Mouse (Mus musculus): ENCODE results near the gene Pfdn4.
A peak's percentile ranks its signal among the peaks of the same experiment; 100 is the strongest.

The Pfdn4 gene

DNA sequence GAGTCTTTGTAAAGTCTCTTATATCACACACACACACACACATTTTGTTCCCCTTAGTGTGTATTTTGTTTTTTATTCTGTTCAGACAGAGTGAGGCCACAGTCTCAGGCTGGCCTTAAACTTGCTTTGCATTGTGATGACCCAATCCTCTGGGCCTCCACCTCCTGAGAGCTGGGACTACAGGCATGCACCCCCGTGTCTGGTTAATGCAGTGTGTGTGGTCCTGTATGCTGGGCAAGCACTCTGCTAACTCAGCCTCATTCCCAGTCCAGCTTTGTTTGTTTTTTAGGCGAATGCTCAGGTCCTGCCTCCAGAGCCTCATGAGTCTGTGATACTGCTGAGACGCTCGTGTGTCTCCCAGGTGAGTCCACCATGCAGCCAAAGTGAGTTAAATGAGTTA, 51.8 kb downstream of the Pfdn4 start:
- no peak for DNase-seq (ENCODE audit: low spot score in 2 of 2)

DNA sequence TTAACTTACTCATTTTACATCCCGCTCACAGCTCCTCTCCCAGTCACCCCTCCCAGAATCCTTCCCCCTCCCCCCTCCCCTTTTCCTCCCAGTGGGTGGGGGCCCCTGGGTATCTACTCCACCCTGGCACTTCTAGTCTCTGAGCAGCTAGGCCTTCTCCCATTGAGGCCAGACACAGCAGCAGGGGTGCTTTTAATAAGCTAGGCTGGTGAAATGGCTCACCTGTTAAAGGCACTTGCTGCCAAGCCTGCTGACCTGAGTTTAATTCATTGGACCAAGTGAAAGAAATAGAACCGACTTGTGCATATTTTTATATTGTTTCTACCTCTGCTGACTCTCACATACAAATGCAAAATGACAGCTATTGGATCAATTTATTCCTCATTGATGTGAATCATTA, 52.9 kb downstream of the Pfdn4 start:
- no peak for DNase-seq (ENCODE audit: low spot score in 2 of 2)

DNA sequence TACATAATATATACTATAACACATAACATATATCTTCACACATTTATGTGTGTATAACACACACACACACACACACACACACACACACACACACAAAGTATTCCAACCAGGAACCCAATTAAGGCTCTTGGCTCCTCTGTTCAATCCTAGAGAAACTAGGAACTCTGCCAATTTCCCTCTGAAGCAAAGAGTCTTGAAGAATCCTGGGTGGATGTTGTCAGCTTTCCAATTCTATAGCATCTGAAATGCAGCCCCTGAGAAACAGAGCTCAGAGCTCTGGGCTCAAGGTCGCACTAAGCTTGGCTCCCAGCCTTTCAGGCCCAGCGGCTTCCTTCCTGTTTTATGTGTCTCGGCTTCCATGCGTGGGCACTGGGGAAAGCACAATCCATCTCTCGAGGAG, 54.0 kb downstream of the Pfdn4 start:
- DNase-seq (ENCODE audit: low spot score in 2 of 2): peak; percentile 56 to 66

DNA sequence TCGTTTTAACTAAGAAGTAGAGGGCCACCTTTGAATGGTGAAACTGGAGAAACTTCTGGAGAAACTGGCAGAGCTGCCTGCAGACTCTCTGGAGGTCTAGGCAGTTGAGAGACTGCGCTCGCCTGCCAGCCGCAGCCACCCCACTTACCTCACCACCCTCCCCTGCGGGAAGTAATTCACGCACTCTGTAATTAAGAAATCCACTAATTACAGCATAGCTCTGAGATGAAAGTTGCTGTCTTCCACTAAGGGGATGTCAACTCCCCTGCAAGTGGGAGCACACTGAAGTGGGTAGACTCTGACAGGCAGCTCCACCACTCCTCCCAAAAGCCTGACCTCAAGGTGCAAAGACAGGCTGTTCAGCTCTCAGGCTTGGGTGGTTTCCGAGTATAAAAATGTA, 55.9 kb downstream of the Pfdn4 start:
- no peak for DNase-seq (ENCODE audit: low spot score in 2 of 2)

DNA sequence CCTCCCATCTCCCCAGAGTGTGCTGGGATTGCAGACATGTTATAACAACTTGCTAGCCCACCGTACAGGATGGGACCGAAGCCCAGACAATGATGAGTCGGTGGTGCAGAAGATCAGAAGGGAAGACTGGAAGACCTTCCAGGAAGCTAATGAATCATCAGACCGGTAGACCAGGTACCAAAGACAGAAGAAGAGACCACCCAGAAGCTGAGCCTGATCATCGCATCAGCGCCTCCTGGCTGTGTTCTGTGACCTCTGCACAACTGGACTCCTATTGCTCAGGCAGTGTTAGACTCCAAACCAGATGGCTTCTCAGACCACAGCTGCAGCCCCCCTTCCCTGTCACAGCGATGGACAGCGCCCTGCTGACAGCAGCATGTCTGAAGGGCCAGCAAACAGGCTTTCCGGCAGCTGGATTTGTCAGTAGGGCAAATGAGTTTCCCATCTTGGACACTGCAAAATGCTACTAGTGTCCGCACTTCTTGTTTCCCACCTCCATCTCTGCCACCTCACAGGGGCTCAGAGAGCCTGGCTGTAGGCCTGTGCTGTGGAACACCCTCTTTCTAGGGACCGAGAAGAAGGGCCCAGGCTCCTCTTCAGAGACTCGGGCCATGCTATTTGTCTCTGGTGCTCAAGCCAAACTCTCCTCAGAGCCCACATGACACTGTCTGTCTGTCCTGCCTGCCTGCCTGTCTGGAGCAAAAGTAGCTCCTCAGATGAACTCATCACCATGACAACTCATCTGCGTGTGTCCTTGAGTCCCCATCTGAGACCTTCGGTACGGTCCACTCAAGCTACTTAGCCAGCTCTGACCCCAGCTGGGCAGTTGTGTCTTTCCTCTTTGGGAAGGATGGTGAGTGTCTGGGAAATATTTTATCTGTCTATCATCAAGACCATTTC, 68.0 kb downstream of the Pfdn4 start:
- DNase-seq (ENCODE audit: low spot score in 2 of 2): no peak

DNA sequence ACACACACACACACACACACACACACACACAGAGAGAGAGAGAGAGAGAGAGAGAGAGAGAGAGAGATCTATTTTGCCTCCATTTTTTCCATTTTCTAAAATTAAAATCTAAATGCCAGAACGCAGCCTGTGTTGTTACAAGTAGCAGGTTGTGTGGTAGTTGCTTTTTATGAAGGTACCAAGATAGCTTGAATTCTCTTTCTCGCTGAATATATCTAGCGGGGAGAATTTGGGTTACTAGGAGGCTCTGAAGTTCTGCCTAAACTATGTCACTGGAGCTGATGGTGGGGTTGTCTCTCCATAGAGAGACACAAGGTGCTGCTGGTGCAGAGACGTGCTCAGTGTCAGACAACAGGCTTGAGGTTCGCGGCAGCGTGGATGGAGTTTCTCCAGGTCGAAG, 68.8 kb downstream of the Pfdn4 start:
- DNase-seq (ENCODE audit: low spot score in 2 of 2): peak in 1 of 2 experiments; percentile 45

Data from right cerebral cortex, postnatal 10 days (tissue).